Comparison of ENCODE assay signal across 8 mouse cellular contexts in genomic region chr7:80339793-80340628, GRCm38 (mm10). TPM values are rescaled to one million over a fixed set of nuclear protein-coding genes. Genes with fewer than 3 reads are reported as not detected.
DNase-seq lines count a peak whose midpoint lies in the region; ATAC-seq lines count a peak whose summit lies in the region.

No protein-coding gene starts in this region.

- peaks cover 29% of the 10 kb centered on the region for H3K36me3 ChIP-seq in hindbrain, embryonic 13.5 days

- peak; percentile 96 for DNase-seq in Muller cell, postnatal 12 days (ENCODE audit: inconsistent ontology term)
- DNase-seq in cerebellum, adult 9-11 months = peak; percentile 99
- peak; percentile 94 to 97 for DNase-seq in frontal cortex, postnatal 10 days (ENCODE audit: low spot score in 2 of 2)
- peak; percentile 90 to 98 for DNase-seq in layer of hippocampus, postnatal 25 days (ENCODE audit: extremely low spot score in 1 of 2, low spot score in 1 of 2)
- peak; percentile 99 for DNase-seq in lung, postnatal 25 days (ENCODE audit: low spot score)
- peak; percentile 98 for DNase-seq in retina, embryonic 14.5 days (ENCODE audit: low spot score)
- DNase-seq in thymus, postnatal 4 days = peak; percentile 99

- peak overlapping the region; percentile 90 for H3K27ac ChIP-seq in hindbrain, embryonic 13.5 days

- under 1% methylated on average over 45 of the region's 45 CpGs for WGBS in hindbrain, embryonic 13.5 days

- peak; percentile 96 for ATAC-seq in hindbrain, embryonic 13.5 days (ENCODE audit: low FRiP score)

- peak overlapping the region; percentile 90 for H3K9ac ChIP-seq in hindbrain, embryonic 13.5 days

- peak overlapping the region; percentile 95 for H3K4me2 ChIP-seq in hindbrain, embryonic 13.5 days

- H3K9me3 ChIP-seq in hindbrain, embryonic 13.5 days = no peaks in the 10 kb centered on the region

- peaks cover 74% of the 10 kb centered on the region for H3K4me1 ChIP-seq in hindbrain, embryonic 13.5 days (replicated peaks)

- no peaks in the 10 kb centered on the region for H3K27me3 ChIP-seq in hindbrain, embryonic 13.5 days

- peak overlapping the region; percentile 64 for H3K4me3 ChIP-seq in hindbrain, embryonic 13.5 days

RNA-seq across cellular contexts. Expression of gene Unc45a, which starts 0.8 kb away (rescaled TPM):
- 55.5 and 61.5 TPM in 2 replicates for polyA plus RNA-seq in hindbrain, embryonic 13.5 days (2015; fragmentation: Nextera tagmentation; extraction: Ambion mirVana)
- 10 to 100 TPM; 34.9 to 41.5 TPM for total RNA-seq in layer of hippocampus, postnatal 25 days (2021)

RNA-seq across cellular contexts. Expression of gene Hddc3, which starts 2.9 kb away (rescaled TPM):
- 19.6 and 21.4 TPM in 2 replicates for polyA plus RNA-seq in hindbrain, embryonic 13.5 days (2015; fragmentation: Nextera tagmentation; extraction: Ambion mirVana)
- 10 to 100 TPM; 45.5 to 48.1 TPM for total RNA-seq in layer of hippocampus, postnatal 25 days (2021)

RNA-seq across cellular contexts. Expression of gene Rccd1, which starts 15.8 kb away (rescaled TPM):
- polyA plus RNA-seq in hindbrain, embryonic 13.5 days (2015; fragmentation: Nextera tagmentation; extraction: Ambion mirVana) = 14.5 and 16.1 TPM in 2 replicates
- 10 to 100 TPM; 13.6 to 15.4 TPM for total RNA-seq in layer of hippocampus, postnatal 25 days (2021)

RNA-seq across cellular contexts. Expression of gene Man2a2, which starts 31.2 kb away (rescaled TPM):
- polyA plus RNA-seq in hindbrain, embryonic 13.5 days (2015; fragmentation: Nextera tagmentation; extraction: Ambion mirVana) = 20.8 and 23.4 TPM in 2 replicates
- 100 to 1,000 TPM; 141 to 168 TPM for total RNA-seq in layer of hippocampus, postnatal 25 days (2021)

RNA-seq across cellular contexts. Expression of gene Prc1, which starts 45.8 kb away (rescaled TPM):
- polyA plus RNA-seq in hindbrain, embryonic 13.5 days (2015; fragmentation: Nextera tagmentation; extraction: Ambion mirVana) = 43.5 and 46.8 TPM in 2 replicates
- total RNA-seq in layer of hippocampus, postnatal 25 days (2021) = 1 to 10 TPM; 2.2 to 2.7 TPM

Comparison
In these comparisons a context has a peak if more than half of its experiments do, and no peak if none do; other contexts are left out.
1. Peak in every context shown above with its lines: DNase-seq, ATAC-seq, H3K4me3 ChIP-seq and H3K27ac ChIP-seq.